Mouse (Mus musculus): ENCODE measurements around the gene Ddx19a.

- no peak for TF ChIP-seq POLR2A (IDR thresholded peaks at IDR 0.05; ENCODE audit: extremely low read depth, insufficient read depth, low read length)
- no peak for TF ChIP-seq CTCF (IDR thresholded peaks at IDR 0.05; ENCODE audit: extremely low read depth, insufficient read depth, low read length)
Observed at GRCm38 (mm10) chr8:110936217-110936616, 61.4 kb downstream of the Ddx19a start.
